Mouse (Mus musculus) thymus, postnatal 36 days (tissue): ENCODE data around the gene Hmbs.
"Not testable (repeated sequence)": the region's sequence is repeated elsewhere in the genome, so short reads cannot be mapped to it uniquely, and the experiment has no call there.

Experiments used
- DNase-seq, 2 experiments: peaks; one replicate each; pipeline ENCODE4 v3.0.0; 2022; ENCODE audit warnings: mixed read lengths in 2 of 2

Hmbs gene

DNA sequence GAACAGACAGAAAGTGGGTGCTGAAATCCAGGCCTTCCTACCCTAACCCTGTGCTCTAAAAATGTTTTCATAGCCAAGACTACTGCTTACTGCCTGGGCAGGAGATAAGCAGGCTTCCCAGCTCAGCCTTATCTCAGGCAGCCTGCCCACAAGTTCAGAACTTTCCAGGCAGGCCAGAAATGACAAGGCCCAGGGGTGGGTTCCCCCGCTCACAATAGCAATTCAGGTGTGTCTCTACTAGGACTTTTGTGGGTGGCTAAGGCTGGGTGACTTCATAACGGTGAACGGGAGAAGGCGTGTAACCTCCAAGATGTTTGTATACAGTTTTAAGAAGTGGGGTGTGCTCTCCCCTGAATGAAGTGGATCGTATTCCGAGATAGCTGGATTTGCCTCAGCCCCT lies 738 bp downstream of the Hmbs start:
- no peak for DNase-seq

DNA sequence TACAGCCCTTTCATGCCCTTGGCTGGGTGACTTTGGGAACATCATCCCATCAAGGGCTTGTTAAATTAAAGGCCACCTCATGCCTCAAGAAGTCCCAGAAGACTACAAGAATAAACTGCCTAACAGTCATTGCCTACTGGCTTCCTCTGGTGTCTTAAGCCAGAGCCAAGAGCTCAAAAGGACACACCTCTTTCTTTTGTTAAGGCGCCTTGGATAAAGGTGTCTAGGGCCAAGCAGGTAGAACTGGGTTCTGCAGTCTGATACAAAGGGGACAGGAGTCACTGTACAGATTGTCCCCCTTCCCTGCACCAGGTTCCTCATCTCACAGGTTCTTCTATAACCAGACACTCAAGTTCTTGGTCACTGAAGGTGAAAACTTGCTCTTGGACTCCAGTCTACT lies 1.4 kb downstream of the Hmbs start:
- DNase-seq = no peak

DNA sequence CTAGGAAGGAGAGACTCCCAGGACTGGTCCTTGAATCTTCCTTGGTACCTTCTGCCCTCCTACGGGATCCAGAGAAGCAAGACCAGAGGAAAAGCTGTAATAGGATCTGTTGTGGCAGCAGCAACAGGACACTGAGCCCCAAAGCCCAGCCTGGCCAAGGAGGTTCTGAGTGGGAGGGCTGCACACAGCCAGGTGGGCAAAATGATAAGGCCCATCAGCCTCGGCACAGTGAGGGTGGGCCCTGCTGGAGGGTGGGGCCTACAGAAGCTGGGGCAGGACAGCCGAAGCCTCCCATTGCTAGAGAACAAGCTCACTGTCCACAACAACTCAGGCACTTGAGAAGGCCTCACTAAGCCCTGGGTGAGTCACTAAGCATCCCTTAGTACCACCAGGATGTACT lies 1.9 kb downstream of the Hmbs start:
- no peak for DNase-seq

DNA sequence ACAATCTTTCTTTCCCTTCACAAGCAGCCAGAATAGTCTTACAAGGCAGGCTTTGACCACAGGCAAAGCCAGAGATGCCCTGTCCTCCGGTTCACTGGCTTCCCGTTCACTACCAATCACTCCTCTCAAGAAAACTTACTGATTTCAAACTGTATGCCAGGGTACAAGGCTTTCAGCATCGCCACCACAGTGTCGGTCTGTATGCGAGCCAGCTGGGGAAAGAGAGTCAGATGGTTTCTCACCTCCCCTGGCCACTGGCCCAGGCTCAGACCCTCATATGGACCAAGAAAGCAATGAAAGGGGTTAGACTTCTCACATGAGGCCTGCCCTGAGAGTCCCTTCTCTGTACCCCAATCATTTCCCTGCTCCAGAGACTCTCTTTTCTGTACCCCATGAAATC lies 2.5 kb downstream of the Hmbs start:
- DNase-seq = no peak

DNA sequence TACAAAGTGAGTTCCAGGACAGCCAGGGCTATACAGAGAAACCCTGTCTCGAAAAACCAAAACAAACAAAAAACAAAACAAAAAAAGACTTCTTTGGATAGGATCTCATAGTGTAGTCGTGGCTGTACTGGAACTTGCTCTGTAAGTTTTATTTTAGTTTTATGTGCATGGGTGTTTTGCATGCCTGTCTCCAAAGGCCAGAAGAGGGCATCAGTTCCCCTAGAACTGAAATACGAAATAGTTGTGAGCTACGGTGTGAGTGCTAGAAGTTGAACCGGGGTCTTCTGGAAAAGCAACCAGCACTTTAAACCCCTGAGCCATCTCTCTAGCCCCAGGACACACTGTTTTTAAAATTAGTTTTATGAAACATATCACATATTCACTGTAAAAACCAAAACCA lies 5.5 kb downstream of the Hmbs start:
- no peak for DNase-seq

DNA sequence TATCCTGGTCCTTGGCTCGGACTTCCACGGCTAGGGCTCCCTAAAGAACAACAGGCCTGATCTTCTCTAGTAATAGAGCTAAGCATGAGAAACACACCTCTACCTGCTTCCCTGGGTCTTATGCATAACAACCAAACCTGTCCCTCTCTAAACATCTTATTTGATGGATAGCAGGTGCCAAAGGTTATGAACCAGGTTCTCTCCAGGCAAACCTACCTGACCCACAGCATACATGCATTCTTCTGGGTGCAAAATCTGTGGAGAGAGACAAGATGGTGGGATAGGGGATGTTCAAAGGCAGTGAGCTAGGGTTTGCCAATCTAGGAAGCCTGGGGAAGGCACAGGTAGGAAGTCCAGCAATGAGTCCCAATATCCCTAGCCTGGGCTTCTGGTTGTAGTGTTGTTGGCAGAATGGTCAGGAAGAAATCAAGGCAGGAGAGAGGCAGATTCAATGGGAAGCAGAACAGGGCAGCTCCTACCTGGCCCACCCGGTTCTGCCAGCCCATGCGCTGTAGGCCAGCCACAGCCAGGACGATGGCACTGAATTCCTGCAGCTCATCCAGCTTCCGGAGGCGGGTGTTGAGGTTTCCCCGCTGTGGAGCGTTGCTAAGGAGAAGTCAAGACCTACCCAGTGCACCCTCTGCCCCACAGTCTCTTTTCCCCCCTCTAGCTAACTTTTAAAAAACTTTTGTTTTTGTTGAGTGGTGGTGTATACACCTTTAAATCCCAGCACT lies 6.4 kb downstream of the Hmbs start:
- no peak for DNase-seq

DNA sequence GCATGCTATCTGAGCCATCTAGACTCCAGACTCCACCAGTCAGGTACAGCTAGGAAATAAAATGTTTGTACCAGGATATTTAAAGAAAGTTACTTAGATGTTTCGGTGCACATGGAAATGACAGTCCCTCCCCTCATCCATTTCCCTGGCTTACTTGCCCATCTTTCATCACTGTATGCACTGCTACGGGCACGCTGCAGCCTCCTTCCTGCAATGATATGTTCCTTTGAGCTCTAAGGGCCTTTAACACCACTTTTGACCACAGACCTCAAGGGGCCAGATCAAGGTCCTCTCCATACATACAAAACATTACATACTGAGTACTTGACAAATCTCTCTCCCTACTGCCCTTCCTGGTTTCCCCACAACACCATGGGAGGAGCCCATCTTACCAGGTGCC lies 7.1 kb downstream of the Hmbs start:
- no peak for DNase-seq

DNA sequence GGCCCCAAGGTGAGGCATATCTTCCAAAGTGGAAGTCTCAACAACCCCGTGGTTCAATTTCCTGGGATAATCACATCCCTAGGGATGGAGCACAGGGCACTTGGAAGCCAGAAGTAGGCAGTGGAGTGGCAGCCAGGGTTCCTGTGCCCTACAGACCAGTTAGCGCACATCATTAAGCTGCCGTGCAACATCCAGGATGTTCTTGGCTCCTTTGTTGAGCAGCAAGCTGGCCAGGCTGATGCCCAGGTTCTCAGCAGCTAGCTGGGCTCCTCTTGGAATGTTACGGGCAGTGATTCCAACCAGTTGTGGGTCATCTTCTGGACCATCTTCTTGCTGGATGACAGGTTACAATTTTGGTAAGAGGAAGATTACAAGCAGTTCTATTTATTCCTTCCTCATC lies 7.5 kb downstream of the Hmbs start:
- not testable (repeated sequence) for DNase-seq

DNA sequence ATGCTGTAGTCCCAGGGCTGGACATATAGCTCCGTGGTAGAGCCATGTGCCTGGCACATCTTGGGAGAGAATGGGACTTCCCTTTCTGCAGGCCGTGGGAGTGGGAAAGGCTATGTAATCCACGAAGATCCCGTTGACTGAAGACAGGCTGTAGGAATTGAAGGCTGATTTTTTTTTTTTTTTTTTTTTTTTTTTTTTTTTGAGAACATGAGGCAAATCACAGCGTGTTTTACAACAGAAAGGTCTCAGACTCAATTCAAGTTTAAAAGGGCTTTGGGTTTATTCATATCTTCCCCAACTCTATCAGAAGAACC lies 8.0 kb downstream of the Hmbs start:
- no peak for DNase-seq

DNA sequence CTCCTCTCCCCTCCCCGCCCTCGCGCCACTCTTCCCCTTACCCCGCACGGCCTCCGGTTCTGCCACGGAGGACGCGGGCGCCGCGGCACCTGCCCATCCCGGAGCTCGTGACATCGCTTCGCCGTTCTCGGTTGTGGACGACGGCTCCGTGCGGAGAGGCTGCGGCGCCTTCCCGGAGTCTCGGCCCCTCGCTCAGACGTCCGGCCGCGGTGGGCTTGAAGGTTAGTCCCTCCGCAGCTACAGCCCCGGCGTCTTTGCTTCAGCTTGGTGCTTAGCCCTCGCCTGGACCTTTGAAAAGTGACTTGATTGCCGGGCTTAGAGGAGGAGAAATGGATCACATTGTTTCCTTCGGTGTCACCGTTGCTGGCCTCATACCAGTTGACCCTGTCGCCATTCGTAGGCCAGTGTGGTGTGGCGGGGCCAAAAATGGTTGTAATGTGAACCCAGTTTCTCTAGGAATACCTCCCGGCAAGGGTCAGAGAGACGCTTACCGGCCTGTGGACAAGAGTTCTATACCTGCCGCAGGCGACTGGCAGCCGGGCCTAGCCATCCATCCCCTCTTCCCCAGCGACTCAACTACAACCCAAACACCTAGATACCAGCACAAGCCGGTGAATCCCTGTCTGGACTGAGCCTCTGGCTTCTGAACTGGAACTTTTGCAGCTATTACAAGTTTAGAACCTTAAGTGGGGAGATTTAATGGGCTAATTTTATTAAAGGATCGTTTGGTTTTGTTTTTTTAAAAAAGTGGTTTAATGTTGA lies 8.5 kb downstream of the Hmbs start:
- DNase-seq = peak; percentile 23 to 29

DNA sequence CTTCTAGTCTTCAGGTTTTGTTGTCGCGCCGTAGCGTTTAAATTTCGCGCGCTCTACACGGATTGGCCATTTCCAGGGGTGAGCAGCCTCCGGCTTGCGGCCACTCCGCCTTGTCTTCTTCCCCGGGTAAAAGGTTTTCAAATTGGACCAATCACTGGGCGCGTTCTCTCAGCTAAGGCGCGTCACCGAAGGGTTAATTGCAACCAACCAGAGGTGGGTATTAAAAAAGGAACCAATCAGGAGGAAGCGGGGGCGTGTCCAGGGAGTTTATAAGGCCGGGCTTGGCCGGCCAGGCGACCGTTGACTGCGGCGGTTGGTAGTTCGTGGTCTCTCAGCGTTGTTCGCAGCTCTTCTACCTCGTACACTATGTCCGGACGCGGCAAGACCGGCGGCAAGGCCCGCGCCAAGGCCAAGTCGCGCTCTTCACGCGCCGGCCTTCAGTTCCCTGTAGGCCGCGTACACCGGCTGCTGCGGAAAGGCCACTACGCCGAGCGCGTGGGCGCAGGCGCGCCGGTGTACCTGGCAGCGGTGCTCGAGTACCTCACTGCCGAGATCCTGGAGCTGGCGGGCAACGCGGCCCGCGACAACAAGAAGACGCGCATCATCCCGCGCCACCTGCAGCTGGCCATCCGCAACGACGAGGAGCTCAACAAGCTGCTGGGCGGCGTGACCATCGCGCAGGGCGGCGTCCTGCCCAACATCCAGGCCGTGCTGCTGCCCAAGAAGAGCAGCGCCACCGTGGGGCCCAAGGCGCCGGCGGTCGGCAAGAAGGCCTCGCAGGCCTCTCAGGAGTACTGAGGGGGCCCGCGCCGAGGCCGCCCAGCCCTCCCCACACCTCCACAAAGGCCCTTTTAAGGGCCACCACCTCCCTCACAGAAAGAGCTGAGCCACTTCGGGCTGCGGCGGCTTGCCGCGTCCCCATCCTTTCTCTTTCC lies 9.4 kb downstream of the Hmbs start, which contains the start of gene H2afx:
TSS of gene H2afx (plus strand) at position 299 of the 935 bp plus-strand sequence.
- peak; percentile 98 for DNase-seq

DNA sequence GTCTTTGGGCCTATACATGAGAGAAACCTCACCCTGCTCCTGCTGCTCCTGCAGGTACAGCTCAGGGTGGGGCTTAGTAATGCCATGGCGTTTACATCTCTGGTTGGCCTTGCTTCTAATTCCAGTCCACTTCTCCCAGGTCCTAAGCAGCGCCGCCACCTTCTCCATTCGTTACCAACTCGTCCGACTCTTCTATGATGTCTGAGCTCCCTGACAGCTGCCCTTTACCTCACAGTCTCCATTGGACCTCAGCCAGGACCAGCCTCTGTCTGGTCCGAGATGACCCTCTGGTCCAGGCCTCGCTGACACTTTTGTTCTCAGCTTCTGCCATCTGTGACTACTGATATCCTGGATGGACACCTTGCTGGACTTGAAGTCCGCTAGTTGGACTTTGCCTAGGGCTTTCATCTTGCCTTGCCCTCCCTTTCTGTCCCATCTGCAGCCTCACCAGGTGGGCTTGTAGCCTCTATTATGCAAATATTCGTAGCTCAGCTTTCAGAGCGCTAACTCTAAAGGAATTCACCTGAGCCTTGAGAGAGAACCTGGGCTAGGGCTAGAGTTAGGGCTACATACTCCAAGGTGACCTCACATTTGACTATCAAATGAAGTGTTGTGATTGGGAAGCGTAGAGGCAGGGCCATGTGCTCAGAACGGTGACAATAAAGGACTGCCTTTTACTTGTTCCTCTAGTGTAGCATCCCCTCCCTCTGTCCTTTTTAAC lies 10.9 kb downstream of the Hmbs start:
- no peak for DNase-seq

DNA sequence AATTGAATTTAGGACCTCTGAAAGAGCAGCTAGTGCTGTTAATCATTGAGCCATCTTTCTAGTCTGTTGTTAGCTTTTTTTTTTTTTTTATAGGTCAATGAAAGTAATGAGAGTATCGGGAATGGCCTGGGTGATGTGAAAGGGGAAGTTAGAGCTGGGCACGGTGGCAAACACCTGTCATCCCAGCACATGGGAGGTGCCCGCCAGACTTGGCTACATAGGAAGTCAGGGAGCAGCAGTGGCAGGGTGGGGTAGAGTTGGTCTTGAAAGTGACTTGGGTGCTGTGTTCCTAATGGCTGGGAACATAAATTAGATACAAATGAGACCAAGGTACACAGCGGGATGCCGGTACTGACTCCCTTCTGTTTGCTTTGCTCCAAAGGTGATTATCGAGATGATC lies 13.3 kb downstream of the Hmbs start:
- DNase-seq = no peak

DNA sequence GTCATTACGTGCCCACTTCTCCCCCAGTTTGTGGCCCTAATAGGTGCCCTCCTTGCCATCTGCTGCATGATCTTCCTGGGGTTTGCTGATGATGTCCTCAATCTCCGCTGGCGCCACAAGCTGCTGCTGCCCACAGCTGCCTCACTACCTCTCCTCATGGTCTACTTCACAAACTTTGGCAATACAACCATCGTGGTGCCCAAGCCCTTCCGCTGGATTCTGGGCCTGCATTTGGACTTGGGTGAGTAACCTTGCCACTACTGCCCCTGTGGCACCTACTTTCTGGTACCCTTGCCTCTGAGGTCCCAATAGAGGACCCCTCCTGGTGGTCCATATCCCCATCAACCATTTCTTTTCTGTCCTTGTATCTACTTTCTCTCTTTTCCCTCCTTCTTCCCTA lies 16.1 kb downstream of the Hmbs start:
- DNase-seq = no peak

DNA sequence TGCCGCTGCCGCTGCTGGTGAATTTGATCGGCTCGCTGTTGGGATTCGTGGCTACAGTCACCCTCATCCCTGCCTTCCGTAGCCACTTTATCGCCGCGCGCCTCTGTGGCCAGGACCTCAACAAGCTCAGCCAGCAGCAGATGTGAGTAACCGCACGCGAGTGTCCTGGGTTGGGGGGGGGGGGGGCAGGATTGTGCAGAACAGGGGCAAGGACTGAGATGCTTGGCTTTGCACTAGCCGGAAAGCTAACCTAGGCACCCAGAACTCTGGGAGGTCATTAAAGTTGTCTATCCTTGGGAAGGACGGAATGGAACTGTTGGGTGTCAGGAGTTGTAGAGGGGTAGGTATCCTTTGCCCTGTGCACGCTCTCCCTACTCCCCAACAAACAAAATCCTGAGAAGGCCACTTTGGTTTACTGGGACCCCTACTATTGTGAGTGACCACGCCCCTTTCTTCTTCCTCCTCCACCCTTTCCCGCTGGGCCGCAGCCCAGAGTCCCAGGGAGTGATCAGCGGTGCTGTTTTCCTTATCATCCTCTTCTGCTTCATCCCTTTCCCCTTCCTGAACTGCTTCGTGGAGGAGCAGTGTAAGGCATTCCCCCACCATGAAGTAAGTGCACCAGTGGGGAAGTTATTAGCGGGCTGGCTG lies 16.8 kb downstream of the Hmbs start:
- DNase-seq = no peak

DNA sequence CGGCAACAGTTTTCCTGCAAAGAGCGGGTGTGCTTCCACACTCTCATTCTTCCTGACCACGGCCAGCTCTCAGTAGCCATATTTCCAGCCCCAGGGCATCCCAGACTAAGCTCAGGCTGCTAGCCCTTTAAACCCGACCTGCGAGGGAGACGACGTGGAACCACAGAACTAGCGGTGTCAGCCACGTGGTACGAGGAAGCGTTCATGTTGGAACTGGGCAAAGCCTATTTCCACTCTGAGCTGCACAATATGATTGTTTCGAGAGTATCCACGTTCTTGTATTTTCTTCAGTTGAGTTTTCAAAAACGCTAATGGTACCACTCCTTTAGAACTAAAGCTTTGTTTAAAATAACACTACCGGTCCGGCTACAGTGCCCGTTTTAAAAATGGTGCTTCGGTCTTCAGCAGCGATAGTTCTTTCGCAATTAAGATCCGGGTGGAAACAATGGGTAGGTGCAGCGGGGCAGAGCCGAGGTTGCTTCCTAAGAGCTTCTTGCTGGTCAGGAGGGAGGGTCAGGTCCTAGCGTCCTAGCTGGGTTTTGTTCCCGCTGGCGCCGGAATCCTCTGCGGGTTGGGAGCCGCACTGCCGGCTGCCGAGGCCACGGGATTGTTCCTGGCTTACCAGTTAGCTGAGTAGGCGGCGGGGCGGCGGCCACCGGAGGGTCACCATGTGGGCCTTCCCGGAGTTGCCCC lies 17.5 kb downstream of the Hmbs start:
- peak; percentile 66 to 75 for DNase-seq

DNA sequence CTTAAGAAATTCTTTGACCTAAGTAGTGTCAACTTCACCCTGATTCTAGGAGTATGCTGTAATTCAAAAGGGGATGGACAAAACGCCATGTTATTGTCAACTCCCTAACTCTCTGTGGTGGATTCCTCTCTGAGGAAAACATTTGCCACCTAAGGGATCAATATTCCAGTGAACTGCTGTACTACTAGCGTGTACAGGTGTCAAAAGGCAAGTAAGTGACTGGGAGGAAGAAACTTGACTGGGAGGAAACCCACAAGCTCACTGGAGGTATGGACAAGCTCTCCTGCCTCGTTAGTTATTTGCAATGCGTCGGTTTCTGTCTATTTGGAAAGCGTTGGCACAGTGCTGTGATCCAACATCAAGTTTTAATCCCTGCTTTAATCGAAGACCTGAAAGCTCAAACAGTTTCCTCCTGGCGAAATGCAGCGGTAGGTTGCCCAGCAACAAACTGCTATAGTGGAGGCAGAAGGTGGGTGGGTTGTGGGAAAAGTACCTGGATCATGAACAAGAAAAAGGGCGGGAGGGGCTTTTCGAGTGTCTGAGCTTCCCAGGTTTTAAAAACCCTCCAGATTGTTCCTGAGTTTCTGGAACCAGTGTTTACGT lies 18.2 kb downstream of the Hmbs start, which contains the start of gene Dpagt1:
TSS of gene Dpagt1 (plus strand) at position 252 of the 603 bp plus-strand sequence.
- DNase-seq = no peak

DNA sequence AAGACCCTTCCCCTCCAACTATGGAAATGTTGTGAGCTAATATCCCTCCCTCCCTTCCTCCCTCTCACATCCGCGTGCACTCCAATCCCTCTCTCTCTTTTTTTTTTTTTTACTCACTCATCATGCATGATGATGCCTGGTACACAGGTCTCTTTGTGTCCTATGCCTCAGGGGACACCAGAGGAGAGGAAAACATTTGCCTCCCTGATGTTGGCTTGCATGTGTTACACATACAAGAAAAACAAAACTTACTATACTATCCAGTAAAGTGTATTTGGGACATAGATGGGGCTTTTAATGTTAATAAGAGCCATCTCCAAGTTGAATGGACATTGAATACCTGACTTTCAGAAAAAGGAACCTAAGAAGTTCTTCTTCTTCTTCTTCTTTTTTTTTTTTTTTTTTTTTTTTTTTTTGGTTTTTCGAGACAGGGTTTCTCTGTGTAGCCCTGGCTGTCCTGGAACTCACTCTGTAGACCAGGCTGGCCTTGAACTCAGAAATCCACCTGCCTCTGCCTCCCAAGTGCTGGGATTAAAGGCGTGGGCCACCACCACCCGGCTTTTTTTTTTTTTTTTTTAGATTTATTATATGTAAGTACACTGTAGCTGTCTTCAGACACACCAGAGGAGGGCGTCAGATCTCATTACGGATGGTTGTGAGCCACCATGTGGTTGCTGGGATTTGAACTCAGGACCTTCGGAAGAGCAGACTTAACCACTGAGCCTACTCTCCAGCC lies 18.8 kb downstream of the Hmbs start:
- DNase-seq = not testable (repeated sequence)

DNA sequence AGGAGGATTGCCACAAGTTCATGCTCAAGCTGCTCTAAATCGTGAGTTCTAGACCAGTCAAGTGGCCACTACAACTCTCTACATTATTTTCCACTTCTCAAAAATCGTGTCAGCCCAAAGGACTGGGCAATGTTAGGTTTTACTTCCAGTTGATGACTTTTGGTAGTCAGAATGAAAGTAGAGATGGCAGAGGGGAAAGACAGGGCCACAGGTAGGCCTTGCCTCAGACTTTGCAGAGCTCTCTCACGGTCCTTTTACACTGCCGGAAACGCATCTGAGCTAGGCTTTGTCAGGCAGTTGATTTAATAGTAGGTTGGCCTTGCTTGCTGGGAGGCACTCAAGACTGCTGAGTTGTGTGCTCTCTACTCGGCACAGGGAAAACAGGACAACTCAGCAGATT lies 19.9 kb downstream of the Hmbs start:
- no peak for DNase-seq

DNA sequence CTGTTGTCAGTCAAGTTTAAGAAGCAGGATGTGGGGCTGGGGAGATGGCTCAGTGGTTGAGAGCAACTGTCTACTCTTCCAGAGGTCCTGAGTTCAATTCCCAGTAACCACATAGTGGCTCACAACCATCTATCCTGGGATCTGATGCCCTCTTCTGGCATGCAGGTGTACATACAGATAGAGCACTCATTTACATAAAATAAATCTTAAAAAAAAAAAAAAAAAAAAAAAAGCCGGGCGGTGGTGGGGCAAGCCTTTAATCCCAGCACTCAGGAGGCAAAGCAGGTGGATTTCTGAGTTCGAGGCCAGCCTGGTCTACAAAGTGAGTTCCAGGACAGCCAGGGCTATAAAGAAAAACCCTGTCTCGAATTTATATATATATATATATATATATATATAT lies 20.4 kb downstream of the Hmbs start:
- DNase-seq = not testable (repeated sequence)

DNA sequence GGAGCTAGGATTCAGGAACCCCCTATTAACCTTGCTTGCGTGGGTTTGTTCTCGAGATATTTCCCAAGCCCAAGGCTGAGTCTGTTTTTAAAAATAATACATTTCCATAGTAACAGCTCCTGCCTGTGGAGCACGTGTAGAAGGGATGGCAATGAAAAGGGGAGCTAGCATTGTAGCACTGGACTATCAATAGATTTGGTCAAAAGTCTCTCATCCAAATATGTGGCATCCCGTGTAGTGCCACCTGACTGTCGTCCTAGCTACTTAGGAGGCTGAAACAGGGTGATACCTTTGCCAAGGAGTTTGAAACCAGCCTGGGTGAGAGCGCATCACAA lies 23.3 kb downstream of the Hmbs start:
- DNase-seq = no peak
